Mouse (Mus musculus) mature B cell (primary cell): ENCODE measurements around the gene Epc2.

Source experiments
- in situ Hi-C: fragments of 300-500 bp; cut with MboI; formaldehyde crosslinking; loops from 2 replicates; pipeline ENCODE4 v1.14.3; 2019

Gene Epc2

GRCm38 (mm10) chr2:49450931-49451636 is at the start of gene Epc2:
Gene Epc2, plus strand, starts transcription at chr2:49451486.
- in situ Hi-C loops: loop anchor here (25.0 kb wide), 1 partner anchor 286 kb away; no protein-coding TSS in a partner anchor

- in situ Hi-C loops: no loop called here
These were observed 45.3 kb upstream of the Epc2 start for GRCm38 (mm10) chr2:49405954-49406353.

- in situ Hi-C loops: no loop called here
These were observed 39.6 kb upstream of the Epc2 start for GRCm38 (mm10) chr2:49411685-49412084.

- in situ Hi-C loops: no loop called here
These were observed 38.7 kb upstream of the Epc2 start for GRCm38 (mm10) chr2:49412576-49412975.

- in situ Hi-C loops: no loop called here
These were observed 35.4 kb upstream of the Epc2 start for GRCm38 (mm10) chr2:49415868-49416267.

GRCm38 (mm10) chr2:49417018-49417604 is 34.2 kb upstream of the Epc2 start:
- in situ Hi-C loops: no loop called here

GRCm38 (mm10) chr2:49420396-49420795 is 30.9 kb upstream of the Epc2 start:
- in situ Hi-C loops: no loop called here

GRCm38 (mm10) chr2:49423857-49424256 is 27.4 kb upstream of the Epc2 start:
- in situ Hi-C loops: no loop called here

- in situ Hi-C loops: no loop called here
These were observed 26.5 kb upstream of the Epc2 start for GRCm38 (mm10) chr2:49424788-49425187.

- in situ Hi-C loops: no loop called here
These were observed 25.1 kb upstream of the Epc2 start for GRCm38 (mm10) chr2:49426175-49426574.

GRCm38 (mm10) chr2:49431015-49431414 is 20.3 kb upstream of the Epc2 start:
- in situ Hi-C loops: no loop called here

GRCm38 (mm10) chr2:49433211-49433610 is 18.1 kb upstream of the Epc2 start:
- in situ Hi-C loops: no loop called here

- in situ Hi-C loops: no loop called here
These were observed 5.0 kb upstream of the Epc2 start for GRCm38 (mm10) chr2:49446238-49446637.

GRCm38 (mm10) chr2:49447586-49448475 is 3.5 kb upstream of the Epc2 start:
- in situ Hi-C loops: no loop called here

- in situ Hi-C loops: loop anchor here (25.0 kb wide), 1 partner anchor 287 kb away; no protein-coding TSS in a partner anchor
These were observed 819 bp upstream of the Epc2 start for GRCm38 (mm10) chr2:49450467-49450866.

GRCm38 (mm10) chr2:49451637-49452211 is 438 bp downstream of the Epc2 start:
- in situ Hi-C loops: loop anchor here (25.0 kb wide), 1 partner anchor 286 kb away; no protein-coding TSS in a partner anchor

- in situ Hi-C loops: loop anchor here (25.0 kb wide), 1 partner anchor 285 kb away; no protein-coding TSS in a partner anchor
These were observed 1.3 kb downstream of the Epc2 start for GRCm38 (mm10) chr2:49452451-49453081.

- in situ Hi-C loops: loop anchor here (25.0 kb wide), 1 partner anchor 280 kb away; no protein-coding TSS in a partner anchor
These were observed 6.5 kb downstream of the Epc2 start for GRCm38 (mm10) chr2:49457797-49458196.

- in situ Hi-C loops: loop anchor here (25.0 kb wide), 1 partner anchor 272 kb away; no protein-coding TSS in a partner anchor
These were observed 14.5 kb downstream of the Epc2 start for GRCm38 (mm10) chr2:49465672-49466222.

GRCm38 (mm10) chr2:49467038-49467437 is 15.8 kb downstream of the Epc2 start:
- in situ Hi-C loops: loop anchor here (25.0 kb wide), 1 partner anchor 270 kb away; no protein-coding TSS in a partner anchor

- in situ Hi-C loops: loop anchor here (25.0 kb wide), 1 partner anchor 266 kb away; no protein-coding TSS in a partner anchor
These were observed 19.9 kb downstream of the Epc2 start for GRCm38 (mm10) chr2:49471188-49471587.
